ENCODE assay signal across 8 mouse cellular contexts in the genomic region with DNA sequence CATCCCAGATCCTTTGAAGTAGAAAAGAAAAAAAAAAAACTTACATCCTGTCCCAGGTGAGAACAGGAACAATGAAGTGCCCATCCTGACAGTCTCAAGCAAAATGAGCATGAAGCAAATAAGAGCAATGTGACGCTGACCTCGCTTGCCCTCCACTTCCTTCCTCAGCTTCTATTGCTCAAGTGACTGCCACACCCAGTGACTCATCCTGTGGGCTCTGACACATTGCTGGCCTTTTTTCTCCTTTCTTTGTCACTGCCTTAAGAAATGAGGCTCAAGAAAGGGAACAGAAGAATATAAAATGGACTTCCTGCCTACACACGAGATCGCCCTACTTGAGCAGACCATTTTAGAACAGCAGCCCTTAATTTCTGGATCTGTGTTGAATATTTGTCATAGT. TPM values are rescaled to one million over a fixed set of nuclear protein-coding genes. Genes with fewer than 3 reads are reported as not detected.
DNase-seq lines count a peak whose midpoint lies in the region; ATAC-seq and TF ChIP-seq lines count a peak whose summit lies in the region.
"Had no signal": no experiment of that assay in that cellular context is flagged by ENCODE, and none has a peak within 500 bp of the region (broad histone marks: within the 10 kb centered on the region; RNA-seq: fewer than 3 reads in every experiment).

No protein-coding gene starts in this region.

- no peaks in the 10 kb centered on the region for H3K79me2 ChIP-seq in CH12.LX (replicated peaks; ENCODE audit: control insufficient read depth, extremely low read depth, insufficient read depth, poor library complexity, severe bottlenecking)

- DNase-seq in CH12.LX (ENCODE audit: extremely low read depth) (peak; percentile 35), ZHBTc4 (ENCODE audit: low read depth, low spot score) (peak; percentile 56)
- DNase-seq in heart, postnatal 0 days (ENCODE audit: low spot score), result peak; percentile 24
- DNase-seq in lung, postnatal 25 days (ENCODE audit: low spot score), result peak; percentile 76
- no peak for DNase-seq in ovary, postnatal 14 days (ENCODE audit: low spot score)
- no peak for DNase-seq in hindbrain, embryonic 14.5 days (ENCODE audit: low spot score)

- no peak overlapping the region for H3K27ac ChIP-seq in CH12.LX (ENCODE audit: insufficient read depth, low read depth)
- no peak overlapping the region for H3K27ac ChIP-seq in heart, postnatal 0 days (ENCODE audit: low read depth)
- no peak overlapping the region for H3K27ac ChIP-seq in hindbrain, embryonic 14.5 days

- H3K4me2 ChIP-seq in CH12.LX (ENCODE audit: insufficient read depth, low read depth, poor library complexity, severe bottlenecking), result no peak overlapping the region
- H3K4me2 ChIP-seq in heart, postnatal 0 days (ENCODE audit: low read depth, low read length), result no peak overlapping the region
- H3K4me2 ChIP-seq in hindbrain, embryonic 14.5 days (replicated peaks), result no peak overlapping the region

- TF ChIP-seq RAD21 in CH12.LX (IDR thresholded peaks at IDR 0.05; ENCODE audit: low read depth, low read length), result no peak

- no peak overlapping the region for H3K9ac ChIP-seq in CH12.LX (ENCODE audit: insufficient read depth, low read depth)
- no peak overlapping the region for H3K9ac ChIP-seq in heart, postnatal 0 days (replicated peaks; ENCODE audit: low read depth, low read length)
- H3K9ac ChIP-seq in hindbrain, embryonic 14.5 days, result no peak overlapping the region

- H3K4me1 ChIP-seq in CH12.LX (ENCODE audit: control insufficient read depth in 1 of 2, insufficient read depth in 2 of 2), result peaks cover 0 to 5% of the 10 kb centered on the region in 2 experiments; a peak in 1 of 4 replicates
- H3K4me1 ChIP-seq in heart, postnatal 0 days (ENCODE audit: control insufficient read depth, insufficient read depth), result 0 out of 2 replicates have a peak, but pooled peaks cover 5% of the 10 kb centered on the region
- no peaks in the 10 kb centered on the region for H3K4me1 ChIP-seq in hindbrain, embryonic 14.5 days (replicated peaks; ENCODE audit: control insufficient read depth, insufficient read depth, low read length)

- no peak for TF ChIP-seq EP300 in CH12.LX (IDR thresholded peaks at IDR 0.05; ENCODE audit: low read length)
- no peak for TF ChIP-seq EP300 in heart, postnatal 0 days (IDR thresholded peaks at IDR 0.05; ENCODE audit: low read depth)

- no peaks in the 10 kb centered on the region for H3K9me3 ChIP-seq in CH12.LX (replicated peaks; ENCODE audit: low read length)
- H3K9me3 ChIP-seq in heart, postnatal 0 days (replicated peaks; ENCODE audit: control insufficient read depth, low read length), result no peaks in the 10 kb centered on the region
- H3K9me3 ChIP-seq in hindbrain, embryonic 14.5 days (ENCODE audit: control insufficient read depth, low read length), result no peaks in the 10 kb centered on the region

- H3K36me3 ChIP-seq in CH12.LX (replicated peaks in 1 of 2; ENCODE audit: control insufficient read depth in 1 of 2, insufficient read depth in 1 of 2, low read length in 1 of 2), result no peaks in the 10 kb centered on the region
- H3K36me3 ChIP-seq in heart, postnatal 0 days (replicated peaks; ENCODE audit: control insufficient read depth, insufficient read depth, low read length), result no peaks in the 10 kb centered on the region
- peaks cover 10% of the 10 kb centered on the region for H3K36me3 ChIP-seq in hindbrain, embryonic 14.5 days (replicated peaks; ENCODE audit: control insufficient read depth, insufficient read depth)

- dilution Hi-C loops in CH12.LX (cut with MboI; ENCODE audit: extremely low pct_ligation_motif_present, extremely low pct_unique_long_range_greater_than_20kb, low sequenced_read_pairs), result no loop called here

- H3K4me3 ChIP-seq in CH12.LX (replicated peaks in 1 of 3; ENCODE audit: low read depth in 2 of 3, low read length in 2 of 3, poor library complexity in 1 of 3), result no peak overlapping the region
- no peak overlapping the region for H3K4me3 ChIP-seq in heart, postnatal 0 days (ENCODE audit: low read depth, low read length)
- no peak overlapping the region for H3K4me3 ChIP-seq in hindbrain, embryonic 14.5 days (replicated peaks; ENCODE audit: low read length)
- H3K4me3 ChIP-seq: erythroblast, embryonic 14.5 days had no signal

- no peak; the same call in 1 of the 2 replicates for ATAC-seq in heart, postnatal 0 days (ENCODE audit: insufficient read depth, low read depth)
- ATAC-seq in megakaryocyte-erythroid progenitor cell, adult 5-6 weeks (replicated peaks; ENCODE audit: low FRiP score, low TSS enrichment, poor library complexity, severe bottlenecking), result no peak
- no peak for ATAC-seq in hindbrain, embryonic 14.5 days (ENCODE audit: low FRiP score)

- TF ChIP-seq CTCF in CH12.LX (conservative IDR thresholded peaks at IDR 0.05 in 1 of 2, IDR thresholded peaks at IDR 0.05 in 1 of 2; ENCODE audit: low read depth in 2 of 2, low read length in 2 of 2), result no peak
- no peak for TF ChIP-seq CTCF in heart, postnatal 0 days (IDR thresholded peaks at IDR 0.05; ENCODE audit: low read depth)

- H3K27me3 ChIP-seq in CH12.LX (replicated peaks), result no peaks in the 10 kb centered on the region
- H3K27me3 ChIP-seq in heart, postnatal 0 days (ENCODE audit: control insufficient read depth, insufficient read depth, low read length), result no peaks in the 10 kb centered on the region
- no peaks in the 10 kb centered on the region for H3K27me3 ChIP-seq in hindbrain, embryonic 14.5 days (ENCODE audit: control insufficient read depth, insufficient read depth, low read length)

- 55% methylated on average over 4 of the region's 4 CpGs for WGBS in heart, postnatal 0 days
- 86% methylated on average over 4 of the region's 4 CpGs for WGBS in hindbrain, embryonic 14.5 days

- no peak for TF ChIP-seq POLR2A in CH12.LX (IDR thresholded peaks at IDR 0.05; ENCODE audit: low read depth, low read length)

- in situ Hi-C loops in CH12.LX (cut with MboI; ENCODE audit: low pct_ligation_motif_present, low pct_unique_long_range_greater_than_20kb, low sequenced_read_pairs), result no loop called here

TF ChIP-seq in CH12.LX, 34 proteins besides CTCF, POLR2A, EP300 and RAD21:
- no peak for TF ChIP-seq ETS1 (conservative IDR thresholded peaks at IDR 0.05; ENCODE audit: low read depth, low read length)
- TF ChIP-seq CHD1 (IDR thresholded peaks at IDR 0.05; ENCODE audit: low read depth, low read length), result no peak
- no peak for TF ChIP-seq JUND (conservative IDR thresholded peaks at IDR 0.05; ENCODE audit: low read depth, low read length)
- TF ChIP-seq KAT2A (IDR thresholded peaks at IDR 0.05; ENCODE audit: insufficient replicate concordance, low read length), result no peak
- no peak for TF ChIP-seq HCFC1 (IDR thresholded peaks at IDR 0.05; ENCODE audit: low read depth, low read length)
- no peak for TF ChIP-seq CHD2 (IDR thresholded peaks at IDR 0.05; ENCODE audit: low read length)
- no peak for TF ChIP-seq E2F4 (IDR thresholded peaks at IDR 0.05; ENCODE audit: insufficient replicate concordance, low read depth, low read length)
- TF ChIP-seq ZMIZ1 (IDR thresholded peaks at IDR 0.05; ENCODE audit: low read depth, low read length), result no peak
- no peak for TF ChIP-seq TBP (conservative IDR thresholded peaks at IDR 0.05; ENCODE audit: low read depth, low read length)
- no peak for TF ChIP-seq ZNF384 (IDR thresholded peaks at IDR 0.05; ENCODE audit: low read depth, low read length)
- no peak for TF ChIP-seq NELFE (IDR thresholded peaks at IDR 0.05; ENCODE audit: low read depth, low read length)
- no peak for TF ChIP-seq USF2 (conservative IDR thresholded peaks at IDR 0.05; ENCODE audit: low read depth, low read length)
- TF ChIP-seq SMC3 (IDR thresholded peaks at IDR 0.05; ENCODE audit: low read depth, low read length), result no peak
- no peak for TF ChIP-seq RCOR1 (conservative IDR thresholded peaks at IDR 0.05; ENCODE audit: low read depth, low read length)
- no peak for TF ChIP-seq POLR2AphosphoS2 (IDR thresholded peaks at IDR 0.05; ENCODE audit: low read depth, low read length)
- no peak for TF ChIP-seq ZKSCAN1 (IDR thresholded peaks at IDR 0.05; ENCODE audit: borderline replicate concordance, low read depth, low read length)

RNA-seq across cellular contexts. Expression of gene Pid1, which starts 42.9 kb away (rescaled TPM):
- total RNA-seq in CH12.LX (2012; rRNA removed) (not detected in 2 replicates), CH12.LX (2014; rRNA removed) (not detected in 2 replicates)
- not detected in 2 replicates for polyA plus RNA-seq in CH12.LX (2012; ENCODE audit: insufficient read length, low read depth)
- 4.0 and 7.3 TPM in 2 replicates for total RNA-seq in heart, postnatal 0 days (2014; rRNA removed; ENCODE audit: low replicate concordance)
- polyA plus RNA-seq in heart, postnatal 0 days (2015; fragmentation: Nextera tagmentation; extraction: Ambion mirVana), result 6.6 TPM in 2 replicates
- total RNA-seq in megakaryocyte-erythroid progenitor cell, adult 5-6 weeks (2014; fragmentation: Nextera tagmentation), result not detected in 2 replicates
- total RNA-seq in megakaryocyte-erythroid progenitor cell, adult 5-6 weeks (2017), result 0.80 and 3.6 TPM in 2 replicates
- polyA plus RNA-seq in hindbrain, embryonic 14.5 days (2014; fragmentation: Nextera tagmentation; extraction: Ambion mirVana), result 103 TPM in 2 replicates

Comparison
In these comparisons a context has a peak if more than half of its experiments do, and no peak if none do; other contexts are left out.
1. DNase-seq: peak in CH12.LX (single experiment), ZHBTc4 (single experiment), heart, postnatal 0 days (single experiment) and lung, postnatal 25 days (single experiment); none in ovary, postnatal 14 days (single experiment) and hindbrain, embryonic 14.5 days (single experiment).